Mouse (Mus musculus): ENCODE measurements around the gene Hipk1.
"Not testable (repeated sequence)": the region's sequence is repeated elsewhere in the genome, so short reads cannot be mapped to it uniquely, and the experiment has no call there.

Hipk1 gene

GRCm38 (mm10) chr3:103796389-103796788 lies 5.0 kb upstream of the Hipk1 start:
- no peak for ATAC-seq (ENCODE audit: insufficient number of reproducible peaks, low FRiP score, low TSS enrichment)

GRCm38 (mm10) chr3:103792566-103792965 lies 1.2 kb upstream of the Hipk1 start:
- no peak for ATAC-seq (ENCODE audit: insufficient number of reproducible peaks, low FRiP score, low TSS enrichment)

GRCm38 (mm10) chr3:103792111-103792406 lies 696 bp upstream of the Hipk1 start:
- ATAC-seq (ENCODE audit: insufficient number of reproducible peaks, low FRiP score, low TSS enrichment): not testable (repeated sequence)

GRCm38 (mm10) chr3:103790346-103791145 lies 817 bp downstream of the Hipk1 start:
- ATAC-seq (ENCODE audit: insufficient number of reproducible peaks, low FRiP score, low TSS enrichment): peak; percentile 42

- ATAC-seq (ENCODE audit: insufficient number of reproducible peaks, low FRiP score, low TSS enrichment): no peak
These were observed 1.4 kb downstream of the Hipk1 start for GRCm38 (mm10) chr3:103789891-103790345.

- ATAC-seq (ENCODE audit: insufficient number of reproducible peaks, low FRiP score, low TSS enrichment): no peak
These were observed 2.3 kb downstream of the Hipk1 start for GRCm38 (mm10) chr3:103789096-103789495.

GRCm38 (mm10) chr3:103787225-103787624 lies 4.1 kb downstream of the Hipk1 start:
- no peak for ATAC-seq (ENCODE audit: insufficient number of reproducible peaks, low FRiP score, low TSS enrichment)

GRCm38 (mm10) chr3:103782844-103783609 lies 8.3 kb downstream of the Hipk1 start:
- no peak for ATAC-seq (ENCODE audit: insufficient number of reproducible peaks, low FRiP score, low TSS enrichment)

GRCm38 (mm10) chr3:103780777-103781176 lies 10.6 kb downstream of the Hipk1 start:
- ATAC-seq (ENCODE audit: insufficient number of reproducible peaks, low FRiP score, low TSS enrichment): no peak

- ATAC-seq (ENCODE audit: insufficient number of reproducible peaks, low FRiP score, low TSS enrichment): no peak
These were observed 11.1 kb downstream of the Hipk1 start for GRCm38 (mm10) chr3:103780271-103780670.

GRCm38 (mm10) chr3:103779183-103779582 lies 12.2 kb downstream of the Hipk1 start:
- ATAC-seq (ENCODE audit: insufficient number of reproducible peaks, low FRiP score, low TSS enrichment): no peak

GRCm38 (mm10) chr3:103778660-103779059 lies 12.7 kb downstream of the Hipk1 start:
- ATAC-seq (ENCODE audit: insufficient number of reproducible peaks, low FRiP score, low TSS enrichment): no peak

- peak; percentile 69; the same call in 1 of the 2 replicates for ATAC-seq (ENCODE audit: insufficient number of reproducible peaks, low FRiP score, low TSS enrichment)
These were observed 13.4 kb downstream of the Hipk1 start for GRCm38 (mm10) chr3:103777940-103778339.

- ATAC-seq (ENCODE audit: insufficient number of reproducible peaks, low FRiP score, low TSS enrichment): no peak
These were observed 17.4 kb downstream of the Hipk1 start for GRCm38 (mm10) chr3:103774009-103774408.

GRCm38 (mm10) chr3:103773508-103773907 lies 17.9 kb downstream of the Hipk1 start:
- ATAC-seq (ENCODE audit: insufficient number of reproducible peaks, low FRiP score, low TSS enrichment): no peak

GRCm38 (mm10) chr3:103772846-103773245 lies 18.5 kb downstream of the Hipk1 start:
- ATAC-seq (ENCODE audit: insufficient number of reproducible peaks, low FRiP score, low TSS enrichment): no peak

- ATAC-seq (ENCODE audit: insufficient number of reproducible peaks, low FRiP score, low TSS enrichment): peak; percentile 72
These were observed 19.7 kb downstream of the Hipk1 start for GRCm38 (mm10) chr3:103771531-103772130.

- no peak for ATAC-seq (ENCODE audit: insufficient number of reproducible peaks, low FRiP score, low TSS enrichment)
These were observed 24.6 kb downstream of the Hipk1 start for GRCm38 (mm10) chr3:103766789-103767188.

- no peak for ATAC-seq (ENCODE audit: insufficient number of reproducible peaks, low FRiP score, low TSS enrichment)
These were observed 31.9 kb downstream of the Hipk1 start for GRCm38 (mm10) chr3:103759261-103759970.

- no peak for ATAC-seq (ENCODE audit: insufficient number of reproducible peaks, low FRiP score, low TSS enrichment)
These were observed 32.9 kb downstream of the Hipk1 start for GRCm38 (mm10) chr3:103758456-103758855.

GRCm38 (mm10) chr3:103756920-103757319 lies 34.4 kb downstream of the Hipk1 start:
- ATAC-seq (ENCODE audit: insufficient number of reproducible peaks, low FRiP score, low TSS enrichment): no peak
